Mouse (Mus musculus): ENCODE data around the gene Rsph14. TPM values are rescaled to one million over a fixed set of nuclear protein-coding genes. Genes with fewer than 3 reads are reported as not detected.

Rsph14 gene
- total RNA-seq, 2 experiments from 2014 or later = 1.3 to 1.4 TPM

DNA sequence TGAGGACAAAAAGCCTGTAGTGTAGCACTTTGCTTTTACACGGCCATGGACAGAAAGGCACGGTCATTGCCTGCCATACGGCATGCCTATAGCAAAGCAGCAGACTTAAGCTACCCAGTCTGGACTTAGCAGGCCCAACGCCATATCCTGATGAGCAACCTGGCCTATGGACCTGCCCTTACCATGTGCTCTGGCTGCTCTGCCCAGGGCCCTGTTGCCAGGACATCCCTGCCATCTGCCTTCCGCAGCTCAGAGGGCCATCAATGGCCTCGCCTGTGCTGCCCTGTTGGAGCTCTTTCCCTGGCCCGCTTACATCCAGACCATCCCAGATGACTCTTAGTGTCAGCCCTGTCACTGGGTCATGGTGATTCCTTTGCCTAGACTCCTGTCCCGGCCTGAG lies 31.0 kb downstream of the Rsph14 start:
- no peak for DNase-seq (ENCODE audit: low spot score in 2 of 2)

DNA sequence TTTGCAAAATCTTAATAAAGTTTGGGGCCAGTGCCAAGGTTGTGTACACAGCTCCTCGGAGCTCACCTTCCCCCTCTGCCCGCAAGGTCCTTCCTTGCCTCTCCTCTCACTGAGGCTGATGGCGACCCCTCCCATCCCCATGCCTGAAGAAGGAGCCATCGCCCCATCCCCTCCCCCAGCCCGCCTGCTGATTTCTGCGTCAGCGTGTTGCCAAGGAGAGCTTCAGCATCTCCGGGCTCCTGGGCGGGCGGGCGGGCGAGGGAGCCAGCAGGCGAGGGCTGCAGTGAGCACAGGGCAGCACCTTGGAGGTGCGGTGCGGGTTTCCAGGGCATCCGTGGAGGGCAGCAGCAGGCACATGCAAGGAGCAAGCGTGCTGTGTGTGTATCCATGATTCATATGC lies 37.0 kb downstream of the Rsph14 start:
- DNase-seq (ENCODE audit: low spot score in 2 of 2) = no peak

DNA sequence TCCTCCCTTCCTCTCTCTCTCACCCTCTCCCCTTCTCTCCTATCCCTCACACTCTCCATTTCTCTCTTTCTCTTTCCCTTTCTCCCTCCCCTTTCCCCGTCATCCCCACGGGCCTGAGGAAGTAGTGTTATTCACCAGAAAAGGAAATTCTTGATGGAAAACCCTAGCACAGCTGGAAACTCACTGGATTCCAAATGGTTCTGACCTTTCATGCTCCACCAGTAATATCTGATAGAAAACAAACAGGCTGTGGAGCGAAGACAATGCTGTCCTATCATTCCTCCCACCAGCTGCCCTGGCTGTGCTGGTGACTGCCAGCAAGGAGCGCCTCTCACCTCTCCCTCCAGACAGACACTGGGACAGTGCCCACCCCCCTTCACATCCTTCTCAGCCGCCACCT lies 37.5 kb downstream of the Rsph14 start:
- no peak for DNase-seq (ENCODE audit: low spot score in 2 of 2)

DNA sequence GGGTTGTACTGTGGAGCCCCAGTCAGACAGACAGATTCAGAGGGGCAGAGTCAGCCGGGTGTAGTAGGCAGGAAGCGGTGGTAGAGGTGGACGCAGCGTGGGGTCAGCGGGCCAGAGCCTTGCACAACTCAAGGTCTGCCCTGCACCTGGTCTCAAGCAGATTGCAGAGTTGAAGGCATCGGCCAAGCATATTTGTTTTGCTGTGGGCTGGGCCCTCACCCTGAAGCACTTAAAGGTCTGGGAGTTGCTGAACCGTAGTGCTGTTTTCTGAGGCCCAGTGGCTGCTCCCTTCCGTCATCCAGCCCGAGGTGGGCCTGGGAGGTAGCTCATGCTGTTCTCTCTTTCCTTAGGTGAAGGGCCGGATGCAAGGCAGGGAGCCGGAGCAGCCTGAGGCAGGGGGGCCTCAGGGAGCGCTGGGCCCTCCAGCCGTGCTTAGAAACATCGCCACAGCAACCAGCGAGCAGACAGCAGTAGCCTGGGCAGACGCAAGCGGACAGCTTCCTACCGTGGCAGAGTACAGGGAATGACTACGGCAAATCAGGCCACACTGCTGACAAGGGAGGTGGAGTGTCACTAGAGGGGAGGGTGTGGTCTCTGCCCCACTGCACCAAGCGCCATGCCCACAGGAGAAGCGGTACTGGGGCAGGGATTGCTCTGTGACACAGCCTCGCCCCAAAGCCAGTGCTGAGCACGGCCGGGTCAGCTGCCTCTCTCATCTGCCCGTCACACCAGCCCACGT lies 41.6 kb downstream of the Rsph14 start:
- no peak for DNase-seq (ENCODE audit: low spot score in 2 of 2)

DNA sequence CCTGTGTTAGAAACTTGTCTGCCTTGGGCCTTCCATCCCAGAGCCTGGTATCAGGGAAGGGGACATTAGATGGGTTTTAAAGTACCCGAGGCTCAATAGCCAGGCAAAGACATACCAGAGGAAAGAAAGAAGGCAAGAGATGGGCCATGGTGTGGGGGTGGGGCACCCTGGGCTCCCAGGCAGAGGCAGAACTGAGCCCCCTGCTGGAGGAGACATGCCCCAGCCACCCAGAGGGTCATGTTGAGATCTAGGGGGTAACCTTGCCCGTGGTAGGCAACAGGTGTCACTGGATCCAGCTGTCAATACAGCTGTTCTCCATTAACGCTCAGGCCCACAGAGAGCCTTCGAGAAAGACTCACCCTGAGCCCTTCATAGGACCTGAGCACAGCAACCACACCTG lies 42.6 kb downstream of the Rsph14 start:
- no peak for DNase-seq (ENCODE audit: low spot score in 2 of 2)

DNA sequence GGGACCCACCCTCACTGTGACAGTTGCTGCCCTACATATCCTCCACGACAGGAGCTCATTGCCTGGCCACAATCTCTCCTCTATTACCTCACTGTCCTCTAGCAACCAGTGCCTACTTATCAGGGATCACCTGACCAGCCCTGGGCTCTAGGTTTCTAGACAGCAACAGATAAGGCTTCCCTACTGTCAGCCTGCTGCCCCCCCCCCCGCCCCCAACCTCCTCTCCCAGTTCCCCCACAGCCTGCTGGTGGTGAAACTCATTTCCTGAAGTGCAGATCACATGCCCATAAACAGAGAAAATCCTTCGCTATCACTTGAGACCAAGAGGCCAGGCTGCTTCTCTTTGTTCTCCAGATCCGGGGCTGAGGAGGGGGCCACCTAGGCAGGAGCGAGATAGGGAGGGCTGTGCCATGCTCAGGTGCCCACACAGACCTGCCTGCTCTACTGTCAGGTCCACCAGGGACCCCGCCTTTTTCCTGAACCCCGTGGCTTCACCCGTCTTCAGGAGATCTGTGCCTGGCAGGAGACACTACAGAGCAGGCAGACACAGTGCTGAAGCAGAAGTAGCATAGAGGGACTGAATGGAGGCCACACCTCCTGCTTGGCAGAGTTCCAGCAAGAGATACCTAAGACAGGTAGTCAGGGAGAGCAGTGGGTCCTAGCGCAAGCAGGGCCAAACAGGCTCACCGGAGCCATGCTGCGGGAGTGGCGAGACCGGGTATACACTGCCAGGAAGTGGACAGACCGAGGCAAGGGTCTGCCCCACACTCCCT lies 44.5 kb downstream of the Rsph14 start:
- no peak for DNase-seq (ENCODE audit: low spot score in 2 of 2)

DNA sequence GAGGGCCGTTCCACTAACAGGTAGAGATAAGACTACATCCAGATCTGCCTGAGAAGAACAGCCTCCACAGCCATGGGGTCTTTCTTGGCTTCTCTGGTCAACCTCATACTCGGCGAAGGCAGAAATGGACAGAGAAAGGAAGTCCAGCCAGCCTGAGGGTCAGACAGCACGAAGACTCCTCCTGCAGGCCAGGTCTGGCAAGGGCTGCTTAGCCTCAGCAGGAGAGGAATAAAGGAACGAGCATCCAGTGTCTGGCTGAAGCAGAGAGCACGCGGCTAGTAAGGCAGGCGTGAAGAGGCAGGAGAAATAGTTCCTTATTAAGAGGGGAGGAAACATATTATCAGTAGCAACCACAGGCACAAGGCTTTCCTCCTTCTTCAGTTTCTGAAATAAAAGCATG lies 49.2 kb downstream of the Rsph14 start:
- DNase-seq (ENCODE audit: low spot score in 2 of 2) = no peak

DNA sequence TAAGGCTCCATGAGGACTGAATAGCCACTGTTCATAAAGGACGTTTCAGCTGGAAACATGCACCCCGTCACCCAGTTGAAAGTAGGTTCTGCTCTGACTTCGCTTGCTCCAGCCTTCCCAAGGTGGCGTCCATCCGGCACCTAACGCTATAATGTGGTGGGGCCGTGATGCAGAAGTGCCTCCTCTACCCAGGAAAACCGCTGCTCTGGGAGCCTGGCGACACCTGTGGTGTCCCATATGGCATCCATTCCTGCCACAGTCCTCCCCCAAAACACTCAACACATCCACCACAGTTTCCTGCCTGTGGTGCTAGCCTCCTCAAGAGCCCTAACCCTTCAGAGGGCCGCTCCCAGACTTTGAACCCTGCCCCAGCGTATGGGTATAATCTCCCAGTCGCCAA lies 51.2 kb downstream of the Rsph14 start:
- DNase-seq (ENCODE audit: low spot score in 2 of 2) = no peak

DNA sequence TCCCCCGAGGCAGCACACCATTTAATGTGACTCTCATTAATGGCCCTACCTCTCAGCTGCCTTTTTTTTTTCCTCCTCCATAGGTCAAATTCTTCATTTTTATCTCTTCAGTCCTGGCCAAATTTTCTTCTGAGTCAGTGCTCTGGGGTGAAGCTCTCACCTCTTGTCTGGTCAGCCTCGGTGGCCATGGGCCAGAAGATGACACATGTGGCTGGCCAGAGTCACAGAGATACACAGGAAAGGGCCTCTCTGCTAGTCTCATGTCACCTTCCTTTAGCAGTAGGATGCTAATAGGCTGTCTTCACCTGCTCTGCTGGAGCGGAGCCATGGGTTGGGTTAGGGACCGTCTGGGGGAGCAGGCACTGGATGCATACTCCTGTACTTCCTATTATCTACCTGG lies 54.3 kb downstream of the Rsph14 start:
- DNase-seq (ENCODE audit: low spot score in 2 of 2) = no peak

DNA sequence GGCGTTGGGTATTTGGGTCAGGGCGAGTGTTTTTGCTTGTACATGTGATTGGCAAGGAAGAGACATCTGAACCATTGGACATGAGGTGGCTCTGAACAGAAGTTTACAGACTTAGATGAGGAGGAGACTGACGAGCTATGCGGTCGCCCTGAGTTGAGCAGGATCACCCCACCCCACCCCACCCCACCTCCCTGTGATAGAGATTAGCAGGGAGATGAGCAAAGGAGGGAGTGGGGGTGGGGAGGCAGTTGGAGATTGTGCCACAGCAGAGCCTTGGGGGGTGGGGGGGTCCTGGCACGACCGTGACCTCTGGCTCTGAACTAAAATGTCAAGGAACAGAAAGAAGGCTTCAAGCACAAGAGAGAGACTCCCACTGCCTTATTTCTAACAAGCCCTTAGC lies 56.0 kb downstream of the Rsph14 start:
- no peak for DNase-seq (ENCODE audit: low spot score in 2 of 2)

DNA sequence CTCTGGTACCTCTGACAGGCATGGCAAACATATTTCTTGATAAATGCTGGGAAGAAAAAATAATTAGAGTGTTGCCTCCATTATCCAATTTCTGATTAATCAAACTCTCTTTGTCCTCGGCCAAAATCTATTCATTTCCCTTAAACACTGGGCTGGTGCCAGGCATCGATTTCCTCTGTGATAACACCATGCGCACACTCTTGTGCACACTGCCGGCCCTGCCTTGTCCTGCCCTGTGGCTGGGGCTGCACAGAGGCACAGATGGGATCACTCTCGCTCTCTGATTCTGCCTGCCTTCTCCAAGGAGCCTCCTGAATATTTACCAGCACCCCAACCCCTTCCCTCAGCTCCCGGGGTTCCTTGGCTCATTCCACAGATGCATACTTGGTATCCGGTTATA lies 56.8 kb downstream of the Rsph14 start:
- DNase-seq (ENCODE audit: low spot score in 2 of 2) = no peak

DNA sequence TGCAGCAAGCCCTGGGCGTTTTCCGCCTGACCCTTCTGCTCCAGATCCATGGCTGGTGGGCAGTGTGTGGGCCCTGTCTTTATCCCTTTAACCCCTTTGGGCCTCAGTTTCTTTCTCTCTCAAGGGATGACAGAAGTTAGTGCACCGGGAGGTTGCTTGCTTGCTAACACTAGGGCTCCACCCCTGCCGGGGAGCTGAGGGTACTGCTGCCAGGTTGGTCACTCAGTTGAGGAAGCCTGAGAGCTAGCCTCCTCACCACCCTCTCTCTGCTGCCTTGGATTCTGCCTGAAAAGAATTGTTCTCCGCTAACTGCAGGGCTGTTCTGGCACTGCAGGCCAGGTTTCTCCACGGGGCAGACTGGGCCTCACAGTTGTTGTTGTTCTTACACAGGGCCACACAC lies 59.4 kb downstream of the Rsph14 start:
- DNase-seq (ENCODE audit: low spot score in 2 of 2) = no peak

DNA sequence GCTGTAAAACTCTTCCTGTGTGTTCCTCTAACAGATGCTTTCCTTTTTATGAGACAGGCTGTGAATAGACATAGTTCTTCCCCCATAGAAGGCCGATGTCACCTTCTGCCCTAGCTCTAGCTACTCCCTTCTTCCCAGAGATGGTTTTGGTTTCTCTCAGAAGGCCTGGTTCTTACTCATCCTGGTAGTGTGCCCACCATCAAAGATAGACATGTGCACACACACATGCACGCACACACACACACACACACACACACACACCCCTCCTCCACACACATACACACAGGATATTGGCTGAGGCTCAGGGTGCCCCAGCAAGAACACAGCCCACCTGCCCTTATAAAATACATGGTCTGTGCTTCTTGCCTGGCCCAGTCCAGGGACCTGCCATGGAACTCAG lies 63.1 kb downstream of the Rsph14 start:
- DNase-seq (ENCODE audit: low spot score in 2 of 2) = no peak

DNA sequence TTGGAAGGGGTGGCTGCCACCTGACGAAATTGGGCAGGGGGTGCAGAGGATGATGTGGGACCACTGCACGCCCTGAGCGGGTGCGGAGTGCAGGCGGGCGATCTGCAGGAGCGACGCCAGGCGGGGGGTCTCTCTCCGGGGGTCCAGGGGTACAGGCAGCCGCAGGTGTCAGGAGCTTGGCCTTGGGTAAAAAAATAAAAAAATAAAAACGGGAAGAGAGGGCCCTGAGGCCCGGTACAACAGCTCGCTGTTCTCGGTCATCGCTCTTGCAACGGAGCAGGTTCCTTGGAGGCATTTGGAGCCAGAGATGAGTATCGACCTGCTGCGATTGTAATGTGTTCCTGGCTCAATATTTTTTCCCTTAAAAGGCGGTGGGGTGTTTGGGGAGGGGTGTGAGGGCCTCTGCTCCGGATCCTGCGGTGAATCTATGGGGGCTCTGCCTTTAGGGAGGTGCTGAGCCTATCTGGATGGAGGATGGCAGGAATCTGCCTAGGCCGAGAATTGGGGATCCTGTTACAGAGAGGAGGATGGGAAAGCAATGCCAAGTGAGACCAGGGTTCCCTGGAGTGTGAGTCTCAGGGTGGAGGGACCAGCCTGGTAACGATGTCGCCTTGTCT lies 64.6 kb downstream of the Rsph14 start:
- DNase-seq (ENCODE audit: low spot score in 2 of 2) = peak; percentile 36 to 42

DNA sequence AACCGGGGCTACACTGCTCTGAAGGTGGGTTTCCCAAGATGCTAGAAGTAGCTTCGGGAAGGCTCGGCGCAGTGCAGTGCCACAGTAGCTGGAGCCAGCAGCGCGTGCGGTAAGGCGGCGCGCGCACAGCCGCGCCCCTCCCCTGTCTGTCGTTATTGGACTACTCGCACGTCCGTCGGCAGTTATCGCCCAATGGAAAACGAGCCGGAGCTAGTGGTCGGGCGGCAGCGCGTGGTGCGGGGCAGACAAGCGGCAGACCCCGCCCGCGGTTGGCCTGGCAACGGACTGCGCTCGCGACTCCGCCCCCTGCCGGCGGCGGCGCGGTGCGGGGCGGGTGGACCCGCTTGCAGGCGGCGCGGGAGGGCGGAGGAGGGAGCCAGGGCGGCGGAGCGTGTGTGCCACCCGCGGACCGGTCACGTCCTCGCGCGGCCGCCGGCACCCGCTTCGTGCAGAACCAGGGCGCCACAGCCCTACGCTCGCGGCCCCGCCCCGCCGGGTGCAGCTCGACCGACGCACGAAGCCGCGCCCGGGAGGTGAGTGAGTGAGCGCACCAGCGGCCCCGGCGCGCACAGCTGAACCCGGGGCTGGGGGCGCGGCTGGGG lies 65.4 kb downstream of the Rsph14 start, which contains the start of gene Gnaz:
TSS of gene Gnaz (plus strand) at position 328 of the 602 bp plus-strand sequence.
- peak; percentile 98 to 99 for DNase-seq (ENCODE audit: low spot score in 2 of 2)

DNA sequence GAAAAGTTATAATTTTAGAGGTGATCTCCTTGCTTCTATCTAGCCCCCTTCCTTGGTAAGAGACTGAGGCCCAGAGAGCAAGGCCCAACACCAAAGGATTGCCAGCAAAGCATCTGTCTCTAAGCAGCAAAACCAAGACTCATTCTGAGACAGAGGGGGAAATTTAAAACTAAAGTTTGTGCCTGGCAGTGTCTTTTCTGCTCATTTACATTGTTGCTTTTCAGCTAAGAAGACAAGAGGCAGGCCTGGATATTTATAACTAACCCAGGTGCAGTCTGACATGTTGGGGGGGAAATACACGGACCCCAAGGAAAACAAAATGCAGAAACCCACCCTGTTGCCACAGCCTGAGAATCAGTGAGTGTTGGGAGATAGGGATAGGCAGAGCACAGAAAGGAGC lies 68.0 kb downstream of the Rsph14 start:
- DNase-seq (ENCODE audit: low spot score in 2 of 2) = no peak

DNA sequence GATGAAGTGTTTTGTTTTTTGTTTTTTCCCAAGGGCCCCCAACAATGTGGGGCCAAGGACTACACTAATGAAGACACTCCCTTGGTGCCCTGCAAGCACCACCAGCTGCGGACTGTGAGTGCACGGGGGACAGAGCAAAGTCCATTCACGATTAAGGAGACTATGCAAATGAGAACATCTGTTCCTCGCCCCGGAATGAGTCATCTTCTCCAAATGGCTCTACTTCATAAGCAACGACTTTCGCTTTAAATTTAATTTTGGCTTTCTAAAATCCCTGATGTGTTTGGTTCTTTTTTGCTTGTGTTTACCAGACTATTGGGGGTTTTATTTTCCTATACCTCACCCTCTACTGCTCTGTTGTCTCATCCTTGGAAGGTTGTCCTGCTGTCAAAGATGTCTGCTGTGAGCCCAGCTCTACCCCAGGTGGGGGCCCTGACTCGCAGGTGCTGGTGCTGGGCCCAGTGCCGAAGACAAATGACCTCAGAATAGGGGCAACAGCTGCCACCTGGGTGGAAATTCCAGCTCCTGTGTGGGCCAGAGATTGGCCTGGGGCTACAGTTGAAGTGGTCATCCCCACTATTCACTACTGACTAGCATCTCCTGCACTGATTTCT lies 79.4 kb downstream of the Rsph14 start:
- no peak for DNase-seq (ENCODE audit: low spot score in 2 of 2)

DNA sequence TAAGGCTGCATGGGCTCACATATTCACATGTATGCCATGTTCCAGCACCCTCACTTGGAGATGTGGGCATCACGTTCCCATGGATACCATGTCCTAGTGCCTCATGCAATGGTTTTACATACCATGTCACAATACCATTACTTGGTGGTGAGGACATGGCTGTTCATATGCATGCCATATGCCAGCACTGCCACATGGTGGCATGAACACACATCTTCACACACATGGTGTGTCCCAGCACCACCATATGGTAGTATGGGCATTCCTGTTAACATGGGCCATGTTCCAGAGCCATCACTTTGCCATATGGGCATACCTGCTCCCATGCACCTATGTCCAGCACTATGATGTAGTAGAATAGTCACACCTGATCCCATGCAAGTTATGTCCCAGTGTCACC lies 91.6 kb downstream of the Rsph14 start:
- DNase-seq (ENCODE audit: low spot score in 2 of 2) = no peak

DNA sequence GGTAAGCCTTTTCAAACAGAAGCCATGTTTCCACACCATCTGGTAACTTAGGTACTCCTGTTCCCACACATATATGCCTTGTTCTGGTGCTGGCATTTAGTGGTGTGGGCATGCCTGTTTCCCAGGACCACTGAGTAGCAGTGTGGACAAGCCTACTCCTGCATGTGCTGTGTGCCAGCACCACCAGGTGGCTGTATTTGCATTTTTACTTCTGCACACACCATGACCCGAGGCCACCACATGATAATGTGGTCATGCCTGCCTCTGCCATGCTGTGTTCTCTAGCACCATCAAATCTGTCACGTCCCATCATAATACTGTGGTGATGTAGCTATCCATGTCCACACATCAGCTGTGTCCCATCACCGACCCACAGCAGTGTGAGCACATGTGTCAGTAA lies 93.1 kb downstream of the Rsph14 start:
- DNase-seq (ENCODE audit: low spot score in 2 of 2) = no peak

DNA sequence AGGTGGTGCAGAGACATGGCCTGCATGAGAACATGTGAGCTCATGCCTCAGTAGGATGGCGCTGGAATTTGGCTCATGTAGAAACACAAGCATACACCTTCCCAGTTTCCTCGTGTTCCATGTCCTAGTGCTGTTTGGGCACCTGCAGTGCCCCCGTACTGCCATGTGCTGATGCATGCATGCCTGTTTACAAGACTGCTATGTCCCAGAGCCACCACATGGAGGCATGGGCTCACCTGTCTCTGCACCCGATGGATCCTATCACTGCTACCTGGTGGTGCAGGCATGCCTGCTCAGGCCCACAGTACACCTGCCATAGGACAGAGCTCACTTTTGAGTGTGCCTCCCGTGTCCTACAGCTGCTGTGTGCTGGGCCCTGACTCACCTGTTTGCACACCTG lies 94.0 kb downstream of the Rsph14 start:
- no peak for DNase-seq (ENCODE audit: low spot score in 2 of 2)

DNA sequence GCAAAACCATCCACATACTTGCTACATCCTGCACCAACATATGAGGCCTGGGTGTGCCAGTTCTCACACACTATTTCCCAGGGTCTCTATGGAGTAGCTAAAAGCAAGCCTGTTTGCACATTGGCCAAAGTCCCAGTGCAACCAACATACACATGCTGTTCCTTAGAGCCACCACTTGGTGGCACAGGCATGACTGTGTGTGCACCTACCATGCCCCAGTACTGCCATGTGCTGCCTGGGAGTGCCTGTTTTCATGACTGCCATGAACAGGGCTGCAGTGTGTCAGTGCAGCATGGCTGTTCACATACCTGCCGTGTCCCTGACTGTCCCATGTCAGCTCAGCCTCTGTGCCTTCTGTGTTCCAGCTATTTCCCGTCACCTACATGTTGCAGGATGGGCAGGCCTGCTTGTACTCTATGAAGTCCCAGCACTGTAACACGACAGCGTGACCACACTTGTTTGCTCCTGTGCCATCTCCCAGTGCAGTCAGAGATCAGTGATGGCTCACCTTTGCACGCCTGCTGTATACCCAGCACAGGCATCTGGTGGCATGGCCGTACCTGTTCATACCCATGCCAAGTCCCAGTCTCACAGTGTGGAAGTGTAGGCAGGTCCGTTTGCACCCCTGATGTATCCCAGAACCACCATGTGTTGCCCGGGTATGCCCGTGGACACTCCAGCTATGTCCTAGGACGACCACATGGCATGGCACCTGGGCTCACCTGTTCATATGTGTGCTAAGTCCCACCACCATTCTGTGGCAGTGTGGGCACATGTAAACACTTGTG lies 95.2 kb downstream of the Rsph14 start:
- no peak for DNase-seq (ENCODE audit: low spot score in 2 of 2)
